Mouse (Mus musculus): ENCODE results near the gene Armc6.
A peak's percentile ranks its signal among the peaks of the same experiment; 100 is the strongest.

Gene Armc6

GRCm38 (mm10) chr8:70234080-70234780 is at the start of gene Armc6, which contains the start of gene Sugp2:
Gene Armc6 (minus strand): TSS chr8:70234466.
Gene Sugp2 (plus strand): TSS chr8:70234226.
- DNase-seq, result peak; percentile 95

- no peak for DNase-seq
These were observed 49.1 kb upstream of the Armc6 start for GRCm38 (mm10) chr8:70283136-70284077.

- peak; percentile 76 for DNase-seq
These were observed 48.4 kb upstream of the Armc6 start, which contains the start of gene Homer3 for GRCm38 (mm10) chr8:70282603-70283135. Gene Homer3 (plus strand): TSS chr8:70282827.

- no peak for DNase-seq
These were observed 46.7 kb upstream of the Armc6 start for GRCm38 (mm10) chr8:70281001-70281400.

GRCm38 (mm10) chr8:70279266-70279665 is 45.0 kb upstream of the Armc6 start:
- no peak for DNase-seq

- peak; percentile 43 for DNase-seq
These were observed 43.9 kb upstream of the Armc6 start for GRCm38 (mm10) chr8:70278175-70278574.

- DNase-seq, result no peak
These were observed 42.2 kb upstream of the Armc6 start for GRCm38 (mm10) chr8:70276476-70276875.

GRCm38 (mm10) chr8:70274350-70274749 is 40.1 kb upstream of the Armc6 start:
- no peak for DNase-seq

- no peak for DNase-seq
These were observed 38.7 kb upstream of the Armc6 start for GRCm38 (mm10) chr8:70272949-70273348.

GRCm38 (mm10) chr8:70268799-70269565 is 34.7 kb upstream of the Armc6 start:
- DNase-seq, result peak; percentile 30

- DNase-seq, result no peak
These were observed 34.0 kb upstream of the Armc6 start for GRCm38 (mm10) chr8:70268311-70268710.

GRCm38 (mm10) chr8:70267674-70268073 is 33.4 kb upstream of the Armc6 start:
- no peak for DNase-seq

- no peak for DNase-seq
These were observed 24.8 kb upstream of the Armc6 start for GRCm38 (mm10) chr8:70259043-70259442.

- no peak for DNase-seq
These were observed 24.3 kb upstream of the Armc6 start for GRCm38 (mm10) chr8:70258600-70258999.

GRCm38 (mm10) chr8:70257456-70257855 is 23.2 kb upstream of the Armc6 start:
- no peak for DNase-seq

- DNase-seq, result no peak
These were observed 20.4 kb upstream of the Armc6 start for GRCm38 (mm10) chr8:70254628-70255027.

GRCm38 (mm10) chr8:70247841-70248240 is 13.6 kb upstream of the Armc6 start:
- DNase-seq, result no peak

- no peak for DNase-seq
These were observed 12.4 kb upstream of the Armc6 start for GRCm38 (mm10) chr8:70246622-70247021.

- no peak for DNase-seq
These were observed 6.4 kb upstream of the Armc6 start for GRCm38 (mm10) chr8:70240642-70241041.

GRCm38 (mm10) chr8:70237842-70238241 is 3.6 kb upstream of the Armc6 start:
- DNase-seq, result no peak

- no peak for DNase-seq
These were observed 489 bp upstream of the Armc6 start for GRCm38 (mm10) chr8:70234781-70235128.

- no peak for DNase-seq
These were observed 660 bp downstream of the Armc6 start for GRCm38 (mm10) chr8:70233606-70234005.

- DNase-seq, result no peak
These were observed 3.4 kb downstream of the Armc6 start for GRCm38 (mm10) chr8:70230837-70231236.

Measured in right cerebral cortex, adult 18-20 months (tissue).